Mouse (Mus musculus): ENCODE measurements around the gene Pkp1. TPM values are rescaled to one million over a fixed set of nuclear protein-coding genes. Genes with fewer than 3 reads are reported as not detected.

Gene Pkp1
- total RNA-seq, 2 experiments from 2014 or later, result 0.07 TPM; not detected in 1

- no peak for DNase-seq
Measured at GRCm38 (mm10) chr1:135906736-135907135, 12.3 kb downstream of the Pkp1 start.

- DNase-seq, result no peak
Measured at GRCm38 (mm10) chr1:135899991-135900515, 19.0 kb downstream of the Pkp1 start.

GRCm38 (mm10) chr1:135899295-135899694 is 19.7 kb downstream of the Pkp1 start:
- DNase-seq, result no peak

- no peak for DNase-seq
Measured at GRCm38 (mm10) chr1:135895367-135895766, 23.6 kb downstream of the Pkp1 start.

GRCm38 (mm10) chr1:135893377-135893776 is 25.6 kb downstream of the Pkp1 start:
- no peak for DNase-seq

GRCm38 (mm10) chr1:135892764-135893163 is 26.2 kb downstream of the Pkp1 start:
- DNase-seq, result no peak

- no peak for DNase-seq
Measured at GRCm38 (mm10) chr1:135892233-135892632, 26.8 kb downstream of the Pkp1 start.

- DNase-seq, result no peak
Measured at GRCm38 (mm10) chr1:135891424-135892216, 27.4 kb downstream of the Pkp1 start.

GRCm38 (mm10) chr1:135889461-135890185 is 29.4 kb downstream of the Pkp1 start:
- DNase-seq, result no peak

- peak; percentile 59 for DNase-seq
Measured at GRCm38 (mm10) chr1:135882385-135883109, 36.5 kb downstream of the Pkp1 start.

GRCm38 (mm10) chr1:135877248-135877647 is 41.8 kb downstream of the Pkp1 start:
- no peak for DNase-seq

- DNase-seq, result no peak
Measured at GRCm38 (mm10) chr1:135872991-135873390, 46.0 kb downstream of the Pkp1 start.

- no peak for DNase-seq
Measured at GRCm38 (mm10) chr1:135868570-135868969, 50.4 kb downstream of the Pkp1 start.

- DNase-seq, result peak; percentile 95
Measured at GRCm38 (mm10) chr1:135865518-135866194, 53.4 kb downstream of the Pkp1 start.

GRCm38 (mm10) chr1:135864830-135865229 is 54.2 kb downstream of the Pkp1 start:
- DNase-seq, result no peak

- DNase-seq, result no peak
Measured at GRCm38 (mm10) chr1:135863786-135864335, 55.1 kb downstream of the Pkp1 start.

GRCm38 (mm10) chr1:135862561-135862960 is 56.4 kb downstream of the Pkp1 start:
- DNase-seq, result no peak

- DNase-seq, result no peak
Measured at GRCm38 (mm10) chr1:135861980-135862552, 56.9 kb downstream of the Pkp1 start.

- DNase-seq, result no peak
Measured at GRCm38 (mm10) chr1:135861091-135861490, 57.9 kb downstream of the Pkp1 start.

GRCm38 (mm10) chr1:135858533-135858932 is 60.5 kb downstream of the Pkp1 start:
- DNase-seq, result no peak

- no peak for DNase-seq
Measured at GRCm38 (mm10) chr1:135857137-135857775, 61.8 kb downstream of the Pkp1 start.

Measured in gastrocnemius, postnatal 10 days (tissue).